Mouse (Mus musculus): ENCODE data around the gene Gm10521.

DNA sequence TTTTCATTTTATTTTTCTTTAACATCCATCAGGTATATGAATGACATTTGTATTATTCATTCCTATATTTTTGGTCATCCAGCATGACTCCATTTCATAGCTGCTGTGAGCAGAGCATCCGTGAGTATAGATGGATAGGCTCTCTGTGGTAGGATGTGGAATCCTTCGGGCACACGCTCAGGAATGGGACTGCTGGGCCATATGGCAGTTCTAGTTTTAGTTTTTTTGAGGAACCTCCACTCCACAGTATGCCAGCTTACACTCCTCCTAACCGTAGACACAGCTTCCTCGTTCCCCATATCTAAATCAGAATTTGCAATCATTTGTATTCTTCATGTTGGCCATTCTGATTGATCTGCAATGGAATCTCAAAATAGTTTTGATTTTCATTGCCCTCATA is 27.4 kb downstream of the Gm10521 start:
- no peak for TF ChIP-seq CTCF (IDR thresholded peaks at IDR 0.05; ENCODE audit: low read depth)
- no peak for TF ChIP-seq EP300 (IDR thresholded peaks at IDR 0.05; ENCODE audit: low read depth)
